Mouse (Mus musculus) ES-E14 (cell line): ENCODE measurements around the gene Acvr1b. TPM values are rescaled to one million over a fixed set of nuclear protein-coding genes. Genes with fewer than 3 reads are reported as not detected.
A peak's percentile ranks its signal among the peaks of the same experiment; 100 is the strongest.

Source experiments
- DNase-seq: peaks from one replicate; pipeline ENCODE4 v3.0.0-alpha.2; 2013; ENCODE audit warnings: low read depth, low spot score
- H3K27ac ChIP-seq: 2 replicates; pipeline ENCODE4 v1.5.1; 2012; ENCODE audit warnings: low read depth, mild to moderate bottlenecking, low read length, moderate library complexity, mixed read lengths; ENCODE audit not compliant: poor library complexity, insufficient read depth, severe bottlenecking
- H3K36me3 ChIP-seq: 2 replicates; pipeline ENCODE4 v1.6.1; 2012; ENCODE audit warnings: mild to moderate bottlenecking, low read length, moderate library complexity, mixed read lengths; ENCODE audit not compliant: control insufficient read depth, poor library complexity, insufficient read depth, severe bottlenecking
- H3K4me1 ChIP-seq, 2 experiments: fragments of 150-350 bp in 1 of 2; sonication (generic) in 1 of 2; 2 replicates each; pipeline ENCODE4 v1.6.1; 2012; ENCODE audit warnings: low read length in 2 of 2, mild to moderate bottlenecking in 1 of 2, mixed read lengths in 1 of 2; ENCODE audit not compliant: control insufficient read depth in 2 of 2, insufficient read depth in 2 of 2, poor library complexity in 1 of 2
- H3K4me3 ChIP-seq, 2 experiments: fragments of 150-350 bp in 1 of 2; sonication (generic) in 1 of 2; 2 replicates each; pipeline ENCODE4 v1.5.1; 2012; ENCODE audit warnings: low read length in 2 of 2, low read depth in 1 of 2, mild to moderate bottlenecking in 1 of 2, mixed read lengths in 1 of 2; ENCODE audit not compliant: insufficient read depth in 1 of 2, poor library complexity in 1 of 2, severe bottlenecking in 1 of 2
- H3K9ac ChIP-seq: 2 replicates; pipeline ENCODE4 v1.6.1; 2012; ENCODE audit warnings: low read depth, mild to moderate bottlenecking, low read length, mixed read lengths; ENCODE audit not compliant: poor library complexity, insufficient read depth, severe bottlenecking
- H3K9me3 ChIP-seq: fragments of 150-350 bp; sonication (generic); 2 replicates; pipeline ENCODE4 v1.6.1; 2012; ENCODE audit warnings: low read depth, mild to moderate bottlenecking, low read length; ENCODE audit not compliant: control insufficient read depth, insufficient read depth
- CHD2 ChIP-seq: IDR thresholded peaks from 2 replicates; pipeline ENCODE4 v1.6.1; 2014; ENCODE audit warnings: mild to moderate bottlenecking, low read depth, low read length, inconsistent platforms
- HCFC1 ChIP-seq: IDR thresholded peaks from 2 replicates; pipeline ENCODE4 v1.6.1; 2012; ENCODE audit warnings: low read length, inconsistent platforms, borderline replicate concordance; ENCODE audit not compliant: insufficient read depth
- MAFK ChIP-seq: IDR thresholded peaks from 2 replicates; pipeline ENCODE4 v1.6.1; 2014; ENCODE audit warnings: mild to moderate bottlenecking, low read depth, low read length, inconsistent platforms; ENCODE audit not compliant: insufficient read depth
- ZC3H11A ChIP-seq: IDR thresholded peaks from 2 replicates; pipeline ENCODE4 v1.6.1; 2012; ENCODE audit warnings: low read depth, mild to moderate bottlenecking, inconsistent platforms, low read length, borderline replicate concordance
- ZNF384 ChIP-seq: IDR thresholded peaks from 2 replicates; pipeline ENCODE4 v1.6.1; 2012; ENCODE audit warnings: low read depth, low read length, inconsistent platforms
- in situ Hi-C, 2 experiments: fragments of 600-800 bp; cut with MboI; formaldehyde crosslinking; loops; one replicate each; pipeline ENCODE4 v1.15.1; 2025; ENCODE audit warnings: low sequenced_read_pairs in 2 of 2, inconsistent platforms in 1 of 2; ENCODE audit not compliant: unreplicated experiment in 2 of 2
- total RNA-seq: library from RNA; depleted of rRNA; stranded (reverse); fragments of 300-350 nt; gene quantifications from 2 replicates; pipeline ENCODE4 v1.2.3, GENCODE M21; 2012

Gene Acvr1b
- total RNA-seq, 1 experiment = 26.4 TPM

DNA sequence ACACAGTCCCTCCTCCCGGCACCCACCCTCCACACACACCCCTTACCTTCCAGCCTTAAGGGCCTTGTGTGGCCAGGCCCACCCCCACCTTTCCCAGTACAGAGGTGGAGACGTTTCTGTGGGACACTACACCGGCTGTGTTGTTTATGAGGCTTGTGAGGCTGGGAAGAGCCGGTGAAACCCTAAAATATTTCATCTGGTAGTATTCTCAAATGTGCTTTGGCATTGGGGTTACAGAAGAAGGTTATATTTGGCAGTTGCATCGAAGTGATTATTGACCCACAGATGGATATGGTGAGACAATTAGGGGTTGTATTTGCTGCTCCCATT, 1.2 kb downstream of the Acvr1b start:
- no peak overlapping the region for H3K27ac ChIP-seq
- TF ChIP-seq ZNF384 (no peak), CHD2 (no peak), HCFC1 (no peak), MAFK (no peak), ZC3H11A (no peak)
- H3K4me3 ChIP-seq = peak overlapping the region; percentile 81 to 91; a peak in 3 of 4 replicates
- H3K9me3 ChIP-seq = no peaks in the 10 kb centered on the region
- in situ Hi-C loops = no loop called here
- no peaks in the 10 kb centered on the region for H3K36me3 ChIP-seq
- peaks cover 9 to 22% of the 10 kb centered on the region in 2 experiments; a peak in 3 of 4 replicates for H3K4me1 ChIP-seq
- no peak for DNase-seq
- H3K9ac ChIP-seq = no peak overlapping the region

DNA sequence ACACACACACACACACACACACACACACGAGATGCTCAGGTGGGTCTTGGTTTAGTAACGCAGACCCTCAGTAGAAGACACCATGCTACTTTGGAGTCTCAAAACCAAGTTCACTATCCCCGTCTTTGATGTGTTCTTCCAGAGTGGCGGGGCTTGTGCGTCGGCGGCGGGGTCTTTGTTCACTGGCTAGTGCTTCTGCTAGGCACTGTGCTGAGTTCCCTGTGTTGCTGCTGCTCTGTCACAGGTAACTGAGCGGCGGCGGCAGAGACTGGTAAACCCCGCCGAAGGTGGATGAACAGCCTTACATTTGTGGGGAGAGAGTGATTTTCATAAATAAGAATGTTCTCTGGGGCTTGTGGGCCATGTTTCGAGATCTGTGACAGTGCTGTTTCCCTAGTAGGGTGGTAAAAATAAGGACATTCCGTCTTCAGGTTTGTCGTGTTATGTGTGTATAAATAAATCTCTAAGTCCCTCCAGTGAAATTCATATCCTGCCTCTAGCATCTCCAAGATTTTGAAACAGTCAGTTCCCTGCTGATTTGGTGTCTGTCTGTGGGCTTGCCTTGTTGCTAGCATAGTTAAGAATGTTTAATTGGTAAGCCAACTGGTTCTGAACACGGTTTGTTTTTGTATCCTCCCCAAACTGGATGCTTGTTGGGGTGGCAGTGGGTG, 1.9 kb downstream of the Acvr1b start:
- Histone ChIP-seq H3K4me3 (peak overlapping the region; percentile 81 to 91; a peak in 3 of 4 replicates), H3K9ac (no peak overlapping the region), H3K4me1 (peaks cover 9 to 28% of the 10 kb centered on the region in 2 experiments; a peak in 3 of 4 replicates), H3K36me3 (no peaks in the 10 kb centered on the region), H3K27ac (no peak overlapping the region), H3K9me3 (no peaks in the 10 kb centered on the region)
- DNase-seq = no peak
- in situ Hi-C loops = no loop called here
- TF ChIP-seq HCFC1 (no peak), CHD2 (no peak), ZNF384 (no peak), MAFK (no peak)

DNA sequence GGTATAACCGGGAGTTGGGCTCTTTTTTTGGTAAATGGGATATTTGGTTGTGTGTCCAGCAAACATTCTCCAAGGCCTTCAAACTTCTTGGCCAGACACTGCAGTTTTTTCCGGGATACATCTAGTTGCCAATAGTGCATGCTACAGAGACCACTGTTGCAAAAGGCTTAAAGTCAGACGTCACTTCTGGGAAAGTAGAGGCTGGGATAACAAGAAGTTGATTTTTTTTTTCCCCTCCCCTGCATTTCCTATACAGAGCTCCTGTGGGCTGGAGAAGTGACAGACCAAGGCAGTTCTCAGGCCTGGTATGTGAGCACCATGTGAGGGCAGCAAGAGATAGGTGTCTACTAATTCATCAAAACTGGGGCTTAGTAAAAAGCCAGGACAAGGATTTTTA, 2.4 kb downstream of the Acvr1b start:
- Histone ChIP-seq H3K9ac (no peak overlapping the region), H3K36me3 (no peaks in the 10 kb centered on the region), H3K27ac (no peak overlapping the region), H3K4me1 (peaks cover 9 to 31% of the 10 kb centered on the region in 2 experiments; a peak in 3 of 4 replicates), H3K9me3 (no peaks in the 10 kb centered on the region), H3K4me3 (no peak overlapping the region)
- DNase-seq = no peak
- in situ Hi-C loops = no loop called here
- TF ChIP-seq CHD2 (no peak), MAFK (no peak), ZNF384 (no peak), ZC3H11A (no peak), HCFC1 (no peak)

DNA sequence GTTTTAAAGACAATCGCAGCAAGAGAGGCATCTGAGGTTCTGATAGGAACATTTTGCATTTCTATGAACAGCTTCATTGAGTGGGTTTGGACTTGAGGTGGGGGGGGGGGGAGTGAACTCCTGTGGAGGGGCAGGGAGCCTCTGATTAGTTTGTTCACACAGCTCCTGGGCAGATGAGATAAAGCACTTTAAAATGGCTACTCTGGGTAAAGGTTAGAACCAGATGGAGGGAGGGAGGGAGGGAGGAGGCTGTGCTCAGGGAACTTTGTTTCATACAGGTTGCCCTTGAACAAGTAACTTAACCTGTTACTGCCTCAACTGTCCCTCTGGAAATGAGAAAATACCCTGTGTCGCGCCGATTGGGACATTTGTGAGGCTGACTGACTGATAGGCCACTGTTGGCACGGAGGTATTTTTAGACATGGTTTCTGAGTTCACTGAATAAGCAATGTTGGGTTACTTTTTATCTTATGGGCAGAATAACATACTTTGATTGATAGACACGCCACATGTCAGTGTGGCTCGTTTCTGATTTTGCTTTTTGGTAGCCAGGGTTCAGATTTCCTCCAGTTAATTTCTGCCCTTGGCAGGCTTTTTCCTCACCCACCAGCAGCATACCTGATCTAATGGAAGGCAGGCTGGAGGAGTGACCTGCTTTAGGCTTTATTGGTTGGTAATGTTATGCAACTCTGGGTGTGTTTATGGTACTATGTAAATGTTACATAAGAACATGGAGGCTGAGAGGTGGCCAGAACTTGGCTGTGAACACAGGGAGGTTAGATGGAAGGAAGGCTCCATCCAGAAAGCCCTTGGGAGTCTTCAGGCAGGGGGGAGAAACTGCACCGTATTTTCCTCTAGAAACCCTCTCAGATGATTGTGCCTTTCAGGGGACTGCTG, 3.2 kb downstream of the Acvr1b start:
- Histone ChIP-seq H3K36me3 (no peaks in the 10 kb centered on the region), H3K27ac (no peak overlapping the region), H3K9me3 (no peaks in the 10 kb centered on the region), H3K4me1 (peaks cover 9 to 36% of the 10 kb centered on the region in 2 experiments; a peak in 3 of 4 replicates), H3K4me3 (no peak overlapping the region), H3K9ac (no peak overlapping the region)
- in situ Hi-C loops = no loop called here
- TF ChIP-seq CHD2 = no peak
- TF ChIP-seq HCFC1 = no peak
- TF ChIP-seq ZC3H11A = no peak
- TF ChIP-seq MAFK = no peak
- TF ChIP-seq ZNF384 = no peak
- DNase-seq = no peak
